Mouse (Mus musculus): ENCODE measurements around the gene Fabp1. TPM values are rescaled to one million over a fixed set of nuclear protein-coding genes. Genes with fewer than 3 reads are reported as not detected.

The Fabp1 gene
- not detected for polyA plus RNA-seq (2017; shearing (Covaris generic))

DNA sequence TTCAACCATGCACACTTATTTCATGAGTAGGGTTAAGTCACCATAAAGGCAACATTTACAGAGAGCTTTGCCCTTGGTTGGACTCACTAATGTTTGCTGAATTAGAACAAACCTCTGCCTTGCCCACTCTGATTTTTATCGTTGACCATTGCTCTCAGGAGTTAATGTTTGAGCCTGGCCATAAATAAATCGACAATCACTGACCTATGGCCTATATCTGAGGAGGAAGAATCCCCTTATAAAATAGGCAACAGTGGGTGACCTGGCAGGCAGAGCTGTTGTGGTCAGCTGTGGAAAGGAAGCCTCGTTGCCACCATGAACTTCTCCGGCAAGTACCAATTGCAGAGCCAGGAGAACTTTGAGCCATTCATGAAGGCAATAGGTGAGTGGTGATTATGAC, at the start of gene Fabp1:
Gene Fabp1, plus strand, starts transcription at position 216 of the 400 bp plus-strand sequence.
- no peak for ATAC-seq

DNA sequence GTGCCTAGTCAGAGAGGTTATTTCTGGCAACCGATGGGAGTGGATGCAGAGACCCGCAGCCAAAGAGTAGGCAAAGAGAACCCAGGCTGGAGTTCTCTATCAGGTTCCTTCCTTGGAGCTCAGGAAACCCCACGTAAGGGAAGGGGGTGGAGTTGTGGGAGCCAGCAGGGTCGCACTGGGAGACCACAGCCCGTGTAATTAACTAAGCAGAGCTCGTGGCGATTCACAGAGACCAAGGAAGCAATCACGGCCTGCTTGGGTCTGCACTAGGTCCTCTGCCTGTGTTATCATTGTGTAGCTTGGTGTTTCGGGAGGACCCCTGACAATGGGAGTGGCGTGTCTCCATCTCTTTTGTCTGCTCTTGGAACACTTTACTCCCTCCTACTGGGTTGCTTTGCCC, 48.5 kb upstream of the Fabp1 start:
- no peak for ATAC-seq

GRCm38 (mm10) chr6:71153486-71153885, 46.1 kb upstream of the Fabp1 start:
- no peak for ATAC-seq

DNA sequence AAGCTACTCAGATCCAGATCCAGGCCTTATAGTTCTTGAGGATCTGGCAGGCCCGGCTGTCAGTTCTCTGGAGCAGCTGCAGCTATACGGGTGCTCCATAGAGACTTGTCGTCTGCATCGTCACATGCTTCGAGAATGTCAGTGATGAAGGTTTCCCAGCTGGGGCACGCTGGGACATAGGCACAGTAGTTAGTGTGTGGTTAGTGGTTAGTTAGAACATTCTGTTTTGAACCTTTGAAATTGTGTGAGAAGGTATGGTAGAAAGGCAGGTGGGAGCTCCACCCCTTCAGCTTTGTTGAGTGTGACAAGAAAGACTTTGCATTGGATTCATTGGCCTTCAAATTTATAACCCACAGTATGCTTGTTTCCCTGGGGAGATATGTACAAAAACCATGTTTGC, 44.8 kb upstream of the Fabp1 start:
- ATAC-seq: no peak

DNA sequence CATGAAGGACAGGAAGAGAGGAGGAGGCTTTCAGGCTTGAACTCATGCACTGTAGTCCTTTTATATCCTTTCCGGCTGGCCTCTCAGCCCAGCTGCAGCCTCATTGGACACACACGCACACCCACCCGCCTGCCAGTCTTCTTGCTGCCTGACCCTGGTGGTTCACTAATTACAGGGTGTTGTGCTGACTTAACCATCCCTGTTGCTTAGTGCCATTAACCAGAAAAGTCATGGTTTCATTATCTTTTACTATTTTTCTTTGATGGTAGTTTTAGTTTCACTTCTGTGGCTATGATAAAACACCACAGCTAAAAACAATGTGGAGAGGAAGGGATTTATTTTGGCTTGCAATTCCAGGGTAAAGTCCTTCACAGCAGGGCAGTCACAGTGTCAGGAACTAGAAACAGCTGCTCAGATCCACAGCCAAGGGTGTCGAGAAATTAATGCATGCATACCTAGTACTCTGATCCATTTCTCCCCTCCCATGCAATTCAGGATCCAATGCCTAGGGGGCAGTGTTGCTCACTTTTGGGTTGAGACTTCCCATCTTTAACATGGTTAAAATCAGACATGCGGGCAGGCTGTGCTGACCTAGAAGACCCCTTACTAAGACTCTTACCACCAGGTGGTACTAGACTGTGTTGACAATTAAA, 42.8 kb upstream of the Fabp1 start:
- ATAC-seq: peak; percentile 77

DNA sequence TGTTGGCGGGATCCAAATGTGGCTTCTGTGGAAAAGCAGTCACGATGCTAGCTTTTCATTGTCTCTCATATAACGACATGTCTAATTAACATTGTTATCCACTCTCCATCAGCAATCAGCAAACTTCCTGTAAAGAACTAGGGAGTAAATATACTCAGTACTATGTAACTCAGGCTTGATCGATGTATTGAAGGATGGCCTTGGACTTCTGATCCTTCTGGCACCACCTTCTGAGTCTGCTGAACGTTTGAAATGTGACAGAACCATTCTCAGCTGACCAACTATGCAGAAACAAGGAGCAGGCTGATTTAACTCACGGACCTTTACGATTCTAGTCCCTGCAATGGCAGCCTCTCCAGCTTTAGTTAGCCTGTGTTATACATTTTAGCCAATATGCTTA, 38.3 kb upstream of the Fabp1 start:
- no peak for ATAC-seq

- ATAC-seq: no peak
Measured at GRCm38 (mm10) chr6:71162269-71162668, 37.4 kb upstream of the Fabp1 start.

- no peak for ATAC-seq
Measured at GRCm38 (mm10) chr6:71164394-71164793, 35.2 kb upstream of the Fabp1 start.

GRCm38 (mm10) chr6:71166551-71167169, 33.0 kb upstream of the Fabp1 start:
- ATAC-seq: peak; percentile 52

GRCm38 (mm10) chr6:71172812-71173580, 26.6 kb upstream of the Fabp1 start:
- no peak for ATAC-seq

GRCm38 (mm10) chr6:71180596-71180995, 19.0 kb upstream of the Fabp1 start:
- no peak for ATAC-seq

- ATAC-seq: no peak
Measured at GRCm38 (mm10) chr6:71184941-71185604, 14.6 kb upstream of the Fabp1 start.

DNA sequence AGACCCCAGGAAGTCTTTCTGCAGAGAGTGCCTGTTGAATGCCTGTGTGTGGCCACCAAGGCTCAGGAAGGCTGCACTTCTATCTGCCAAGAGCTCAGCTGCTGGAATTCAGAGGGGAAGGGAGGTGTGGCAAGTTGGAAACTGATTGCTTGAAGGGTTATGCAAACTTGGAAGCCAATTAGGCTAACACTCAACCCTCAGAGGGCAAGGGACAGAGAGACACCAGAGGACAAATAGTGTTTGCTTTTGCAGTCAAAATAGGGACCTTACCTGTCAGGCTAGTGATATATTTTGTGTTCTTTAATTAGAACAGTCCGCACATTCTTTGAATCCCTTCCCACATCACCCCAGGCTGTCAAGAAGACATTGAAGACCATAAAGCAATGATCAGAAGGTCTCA, 10.0 kb upstream of the Fabp1 start:
- ATAC-seq: no peak

GRCm38 (mm10) chr6:71190501-71190900, 9.1 kb upstream of the Fabp1 start:
- ATAC-seq: no peak

GRCm38 (mm10) chr6:71193151-71193740, 6.4 kb upstream of the Fabp1 start:
- no peak for ATAC-seq

- no peak for ATAC-seq
Measured at GRCm38 (mm10) chr6:71196107-71196506, 3.5 kb upstream of the Fabp1 start.

- no peak for ATAC-seq
Measured at GRCm38 (mm10) chr6:71197636-71198535, 1.7 kb upstream of the Fabp1 start.

DNA sequence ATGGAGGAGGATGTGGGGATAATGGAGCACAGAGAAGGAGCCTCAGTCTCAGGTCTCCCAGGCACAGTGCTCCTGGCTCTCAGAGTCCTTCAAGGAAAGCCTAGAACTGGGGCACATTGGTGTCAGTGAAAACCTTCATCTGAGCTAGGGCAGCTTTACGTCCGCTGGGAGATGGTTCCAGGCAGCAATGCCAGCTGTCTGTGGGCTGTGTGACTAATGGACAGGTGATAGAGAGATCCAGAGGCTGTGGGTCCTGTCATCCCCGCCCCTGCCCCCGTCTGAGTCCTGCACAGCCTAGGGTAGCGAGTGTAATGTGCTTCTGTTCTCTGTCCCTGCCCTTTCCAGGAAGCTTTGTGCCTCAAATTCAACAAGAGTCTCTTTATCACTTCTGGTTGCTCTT, 2.3 kb downstream of the Fabp1 start:
- ATAC-seq: no peak

DNA sequence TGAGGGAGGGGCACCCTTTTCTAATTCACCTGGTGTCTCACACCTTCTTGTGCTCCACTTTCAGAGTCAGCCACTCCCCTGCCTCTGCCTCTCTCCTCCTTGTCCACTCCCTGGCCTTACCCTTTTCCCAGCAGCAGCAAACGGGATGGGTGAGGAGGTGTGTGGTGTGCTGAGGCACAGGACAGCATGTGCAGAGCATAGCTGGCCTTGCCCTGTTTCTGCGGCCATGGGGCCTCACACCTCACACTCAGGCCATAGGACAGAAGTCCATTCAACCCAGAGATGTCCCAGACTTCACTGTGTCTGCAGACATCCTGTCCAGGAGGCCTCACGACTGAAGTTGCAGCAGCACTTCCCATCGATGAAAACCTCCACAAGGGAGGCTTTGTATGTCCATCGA, 4.0 kb downstream of the Fabp1 start:
- no peak for ATAC-seq

GRCm38 (mm10) chr6:71204166-71204565, 4.5 kb downstream of the Fabp1 start:
- ATAC-seq: no peak

DNA sequence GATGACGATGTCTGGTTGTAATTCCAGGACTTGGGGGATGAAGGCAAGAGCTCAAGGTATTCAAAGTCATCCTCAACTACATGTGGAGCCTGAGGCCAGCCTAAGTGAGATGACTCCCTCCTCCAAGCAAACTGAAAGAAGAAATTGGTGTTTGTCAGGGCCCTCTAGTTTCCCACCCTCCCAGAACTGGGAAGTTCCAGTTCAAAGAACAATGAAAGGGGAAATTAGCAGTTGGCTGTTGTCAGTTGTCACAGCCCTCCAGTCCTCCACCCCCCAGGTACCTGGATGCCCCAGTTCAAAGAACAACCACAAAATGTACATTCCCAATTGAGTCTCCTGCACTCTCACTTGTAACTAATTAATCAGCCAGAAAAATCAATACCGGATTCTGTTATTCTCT, 9.1 kb downstream of the Fabp1 start:
- no peak for ATAC-seq

- ATAC-seq: no peak
Measured at GRCm38 (mm10) chr6:71211917-71212316, 12.3 kb downstream of the Fabp1 start.

Data from inflammation-experienced regulatory T-cells, adult 6 months (primary cell).